Mouse (Mus musculus) limb, embryonic 14.5 days (tissue): ENCODE data around the gene Prpf3. TPM values are rescaled to one million over a fixed set of nuclear protein-coding genes. Genes with fewer than 3 reads are reported as not detected.
A peak's percentile ranks its signal among the peaks of the same experiment; 100 is the strongest.

Source experiments
- ATAC-seq: fragments of 200-750 bp; cut with Nextera tagmentation; 2 replicates; pipeline ENCODE4 v1.8.0; 2017; ENCODE audit warnings: low read depth, moderate number of reproducible peaks, moderate TSS enrichment; ENCODE audit not compliant: low FRiP score
- DNase-seq: peaks from one replicate; pipeline ENCODE4 v3.0.0-alpha.2; 2015; ENCODE audit warnings: low spot score
- H3K27ac ChIP-seq: fragments of 300-500 bp; sonication (generic); replicated peaks from 2 replicates; pipeline ENCODE4 v1.5.1; 2014; ENCODE audit warnings: low read depth, mild to moderate bottlenecking, low read length, moderate library complexity, mixed read lengths
- H3K27me3 ChIP-seq: fragments of 300-500 bp; sonication (generic); 2 replicates; pipeline ENCODE4 v1.6.1; 2014; ENCODE audit warnings: low read length, mixed read lengths; ENCODE audit not compliant: control insufficient read depth, insufficient read depth
- H3K36me3 ChIP-seq: fragments of 300-500 bp; sonication (generic); 2 replicates; pipeline ENCODE4 v1.6.1; 2014; ENCODE audit warnings: mild to moderate bottlenecking, low read length, moderate library complexity, mixed read lengths; ENCODE audit not compliant: control insufficient read depth, insufficient read depth
- H3K4me1 ChIP-seq: fragments of 300-500 bp; sonication (generic); 2 replicates; pipeline ENCODE4 v1.6.1; 2014; ENCODE audit warnings: antibody characterized with exemption, low read length, mixed read lengths; ENCODE audit not compliant: control insufficient read depth, insufficient read depth
- H3K4me2 ChIP-seq: fragments of 300-500 bp; sonication (generic); replicated peaks from 2 replicates; pipeline ENCODE4 v1.6.1; 2014; ENCODE audit warnings: low read depth, mild to moderate bottlenecking, low read length, moderate library complexity; ENCODE audit not compliant: severe bottlenecking
- H3K4me3 ChIP-seq: fragments of 300-500 bp; sonication (generic); replicated peaks from 2 replicates; pipeline ENCODE4 v1.5.1; 2014; ENCODE audit warnings: low read length
- H3K9ac ChIP-seq: fragments of 300-500 bp; sonication (generic); 2 replicates; pipeline ENCODE4 v1.6.1; 2014; ENCODE audit warnings: mild to moderate bottlenecking, low read depth, low read length, moderate library complexity; ENCODE audit not compliant: severe bottlenecking
- H3K9me3 ChIP-seq: fragments of 300-500 bp; sonication (generic); 2 replicates; pipeline ENCODE4 v1.6.1; 2016; ENCODE audit warnings: low read length; ENCODE audit not compliant: control insufficient read depth
- POLR2A ChIP-seq: fragments of 200-500 bp; IDR thresholded peaks from 2 replicates; pipeline ENCODE4 v1.8.0; 2012; ENCODE audit warnings: inconsistent platforms, mild to moderate bottlenecking, moderate library complexity, borderline replicate concordance; ENCODE audit not compliant: insufficient read depth, insufficient read length; ENCODE audit errors: extremely low read depth
- WGBS: fragments of 180-500 bp; shearing (Covaris S2); extraction: QIAGEN DNeasy Blood & Tissue Kit; methylation state at CpG from one replicate; pipeline ENCODE4 v1.1.7; 2014; 5-methylcytosine and 5-hydroxymethylcytosine counted together
- polyA plus RNA-seq, 2 experiments: library from polyadenylated mRNA; depleted of rRNA in 1 of 2; stranded (reverse) in 1 of 2; unstranded in 1 of 2; fragments of >200 nt; fragmentation: Nextera tagmentation in 1 of 2; extraction: Ambion mirVana in 1 of 2; gene quantifications; 2 replicates each; pipeline versions ENCODE4 v1.2.1 to v1.2.3; 2012 to 2014

The Prpf3 gene
- polyA plus RNA-seq, 2 experiments, result 46.1 to 53.8 TPM

DNA sequence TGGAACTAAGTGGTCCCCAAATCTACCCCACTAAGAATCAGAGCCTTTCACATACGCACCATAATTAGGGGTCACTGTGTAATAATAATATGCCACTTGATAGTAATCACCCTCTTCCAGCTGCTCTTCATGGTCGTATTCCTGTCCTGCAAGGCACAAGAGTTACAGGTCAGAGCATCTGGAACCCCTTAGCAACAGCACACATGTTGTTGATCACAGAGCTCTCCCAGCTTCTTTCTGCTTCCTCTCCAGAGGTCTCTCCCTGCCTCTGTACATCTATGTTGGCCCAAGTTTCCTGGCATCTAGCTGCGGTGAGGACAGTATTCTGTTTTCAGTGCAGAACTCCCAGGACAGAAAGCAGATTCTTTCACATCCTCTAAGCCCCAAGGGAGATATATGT lies 34.0 kb upstream of the Prpf3 start:
- Histone ChIP-seq H3K36me3 (no peaks in the 10 kb centered on the region), H3K4me2 (no peak overlapping the region), H3K27ac (no peak overlapping the region), H3K9me3 (no peaks in the 10 kb centered on the region), H3K9ac (no peak overlapping the region), H3K27me3 (no peaks in the 10 kb centered on the region), H3K4me3 (no peak overlapping the region), H3K4me1 (peaks cover 10% of the 10 kb centered on the region; the same call in 1 of the 2 replicates)
- ATAC-seq, result no peak
- peak; percentile 42 for DNase-seq
- WGBS, result 21% methylated on average over 3 of the region's 3 CpGs
- no peak for TF ChIP-seq POLR2A

GRCm38 (mm10) chr3:95887596-95887995 lies 31.9 kb upstream of the Prpf3 start:
- H3K4me3 ChIP-seq, result no peak overlapping the region
- no peaks in the 10 kb centered on the region for H3K36me3 ChIP-seq
- no peaks in the 10 kb centered on the region for H3K9me3 ChIP-seq
- H3K27ac ChIP-seq, result no peak overlapping the region
- no peak overlapping the region for H3K9ac ChIP-seq
- DNase-seq (no peak), ATAC-seq (no peak)
- no peak overlapping the region for H3K4me2 ChIP-seq
- WGBS, result 82% methylated on average over 4 of the region's 4 CpGs
- TF ChIP-seq POLR2A, result no peak
- H3K27me3 ChIP-seq, result no peaks in the 10 kb centered on the region
- H3K4me1 ChIP-seq, result peaks cover 8% of the 10 kb centered on the region; the same call in 1 of the 2 replicates

- 60% methylated on average over 5 of the region's 5 CpGs for WGBS
- Histone ChIP-seq H3K36me3 (no peaks in the 10 kb centered on the region), H3K4me3 (no peak overlapping the region), H3K4me2 (no peak overlapping the region), H3K27ac (no peak overlapping the region), H3K9ac (no peak overlapping the region), H3K27me3 (no peaks in the 10 kb centered on the region), H3K4me1 (0 out of 2 replicates have a peak, but pooled peaks cover 6% of the 10 kb centered on the region), H3K9me3 (no peaks in the 10 kb centered on the region)
- no peak for TF ChIP-seq POLR2A
- DNase-seq (no peak), ATAC-seq (no peak)
These were observed 28.7 kb upstream of the Prpf3 start for GRCm38 (mm10) chr3:95884400-95884799.

DNA sequence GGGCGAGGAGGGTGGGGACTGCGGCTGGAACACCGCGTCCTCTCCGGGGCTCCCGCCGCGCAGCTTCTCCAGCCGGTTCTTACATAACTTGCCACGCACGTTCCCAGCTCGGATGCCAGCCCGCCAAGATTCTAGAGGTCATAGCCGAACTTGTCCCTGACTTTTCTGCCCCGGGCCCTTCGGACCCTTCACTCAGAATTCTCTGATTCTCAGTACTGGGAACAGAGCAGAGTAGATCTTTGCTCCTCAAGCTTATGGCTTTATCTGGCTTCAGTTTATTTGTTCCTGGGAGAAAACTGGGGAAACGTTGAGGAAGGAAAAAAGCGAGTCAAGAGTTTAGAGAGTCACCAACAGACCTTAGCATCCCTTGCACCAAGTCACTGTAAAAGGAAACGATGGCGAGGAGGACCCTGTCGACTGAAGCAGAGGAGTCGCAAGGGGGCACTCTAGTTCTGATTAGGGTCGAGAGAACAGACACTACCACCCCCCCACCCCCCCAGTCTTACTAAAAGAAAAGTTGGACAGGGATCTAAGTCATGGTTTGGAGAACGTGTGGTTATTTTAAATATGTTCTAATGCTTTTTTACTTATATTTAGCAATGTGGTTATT lies 27.2 kb upstream of the Prpf3 start:
- no peaks in the 10 kb centered on the region for H3K27me3 ChIP-seq
- H3K27ac ChIP-seq, result no peak overlapping the region
- H3K4me2 ChIP-seq, result peak overlapping the region; percentile 89
- peak overlapping the region; percentile 42 for H3K9ac ChIP-seq
- TF ChIP-seq POLR2A, result no peak
- H3K4me1 ChIP-seq, result 0 out of 2 replicates have a peak, but pooled peaks cover 6% of the 10 kb centered on the region
- peak; percentile 85 for DNase-seq
- ATAC-seq, result no peak
- 3% methylated on average over 24 of the region's 24 CpGs for WGBS
- H3K9me3 ChIP-seq, result no peaks in the 10 kb centered on the region
- no peaks in the 10 kb centered on the region for H3K36me3 ChIP-seq
- H3K4me3 ChIP-seq, result peak overlapping the region; percentile 48

DNA sequence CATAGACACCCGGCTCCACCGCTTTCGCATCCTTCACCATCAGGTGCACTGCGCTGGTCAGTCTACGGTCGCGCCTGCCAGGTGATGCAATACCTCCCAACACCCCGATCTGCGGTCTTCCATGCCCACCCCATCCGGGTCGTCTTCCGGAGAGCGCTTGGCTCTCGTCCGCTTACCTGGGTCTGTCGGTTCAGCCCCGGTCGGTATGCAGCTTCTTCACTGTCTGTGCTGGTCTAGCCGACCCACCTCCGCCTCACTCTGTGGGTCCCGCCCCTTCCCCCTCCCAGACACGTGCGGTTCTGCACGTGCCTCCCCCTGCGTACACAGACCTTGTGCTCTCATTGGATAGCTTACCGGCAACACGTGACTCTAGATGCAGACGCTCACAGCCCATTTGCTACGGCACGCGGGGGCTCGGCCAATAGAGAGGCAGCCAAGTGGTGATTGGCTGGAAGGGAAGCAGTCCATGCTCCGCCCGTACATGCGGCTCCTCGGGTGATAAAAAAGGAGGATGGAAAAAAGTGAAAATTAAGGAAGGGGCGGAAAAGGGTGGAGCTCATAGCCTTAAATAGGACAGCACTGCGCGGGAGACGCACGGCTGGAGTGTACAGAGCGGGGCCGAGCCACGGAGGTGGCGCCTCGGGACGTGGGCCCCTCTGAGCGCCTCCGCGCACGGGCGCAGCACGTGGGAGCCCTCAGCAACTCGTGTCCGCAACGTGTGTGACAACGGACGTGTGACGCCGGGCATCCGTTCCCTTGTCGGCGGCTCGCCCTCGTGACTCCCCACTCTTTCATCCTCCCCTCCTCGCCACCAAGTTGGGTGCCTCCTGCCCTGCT lies 26.5 kb upstream of the Prpf3 start, which contains the start of gene Ciart:
Ciart (minus strand) TSS at position 273 of the 837 bp plus-strand sequence.
- H3K4me1 ChIP-seq, result 0 out of 2 replicates have a peak, but pooled peaks cover 6% of the 10 kb centered on the region
- H3K9me3 ChIP-seq, result no peaks in the 10 kb centered on the region
- peak within 1 kb of the TSS; percentile 42 for H3K9ac ChIP-seq
- peak within 1 kb of the TSS; percentile 48 for H3K4me3 ChIP-seq
- H3K27ac ChIP-seq, result no peak within 1 kb of the TSS
- 0 out of 2 replicates have a peak, but pooled peaks have one; percentile 18 for TF ChIP-seq POLR2A
- under 1% methylated on average over 66 of the region's 66 CpGs for WGBS
- ATAC-seq, result peak; percentile 100
- H3K27me3 ChIP-seq, result no peaks in the 10 kb centered on the region
- H3K4me2 ChIP-seq, result peak within 1 kb of the TSS; percentile 89
- peak; percentile 95 for DNase-seq
- H3K36me3 ChIP-seq, result no peaks in the 10 kb centered on the region
